Mouse (Mus musculus) brain, embryonic 14.5 days (tissue): ENCODE measurements around the gene Stk38.

Source experiments
- CTCF ChIP-seq: fragments of 200-500 bp; IDR thresholded peaks from 2 replicates; pipeline ENCODE4 v1.5.1; 2012; ENCODE audit warnings: inconsistent platforms, mild to moderate bottlenecking, moderate library complexity, borderline replicate concordance; ENCODE audit not compliant: insufficient read depth, insufficient read length; ENCODE audit errors: extremely low read depth
- POLR2A ChIP-seq: fragments of 200-500 bp; IDR thresholded peaks from 2 replicates; pipeline ENCODE4 v1.6.1; 2012; ENCODE audit warnings: mild to moderate bottlenecking, inconsistent platforms, borderline replicate concordance; ENCODE audit not compliant: poor library complexity, insufficient read depth, insufficient read length, severe bottlenecking; ENCODE audit errors: extremely low read depth

- TF ChIP-seq POLR2A (no peak), CTCF (no peak)
These were observed 46.6 kb upstream of the Stk38 start for GRCm38 (mm10) chr17:29054429-29054828.
